Mouse (Mus musculus) sigmoid colon, adult 10 weeks (tissue): ENCODE data around the gene Gm28998. TPM values are rescaled to one million over a fixed set of nuclear protein-coding genes. Genes with fewer than 3 reads are reported as not detected.

Experiments used
- polyA plus RNA-seq: library from polyadenylated mRNA; stranded (reverse); fragments of 350-450 nt; fragmentation: Illumina TruSeq; extraction: RNeasy Lipid Tissue Mini Kit (QIAGEN cat#74804); gene quantifications from one replicate; pipeline ENCODE4 v1.2.3, GENCODE M21; 2014; ENCODE audit warnings: low read depth, low replicate concordance

The Gm28998 gene
- polyA plus RNA-seq: not detected

GRCm38 (mm10) chrY:7253487-7253886 is at the start of gene Gm28998:
TSS of gene Gm28998 (plus strand) at chrY:7253787.

Other genes starting within 250 kb of the Gm28998 start
- gene Gm21244, start 84.5 kb upstream of the Gm28998 start, polyA plus RNA-seq: not detected
- not detected for gene Gm21788, start 151.2 kb downstream of the Gm28998 start, polyA plus RNA-seq